Mouse (Mus musculus): ENCODE measurements around the gene Gm44502.
"Not testable (repeated sequence)": the region's sequence is repeated elsewhere in the genome, so short reads cannot be mapped to it uniquely, and the experiment has no call there.

Gm44502 gene

GRCm38 (mm10) chr15:89453865-89454478, 24.5 kb upstream of the Gm44502 start, which contains the start of gene Mapk8ip2:
TSS of gene Mapk8ip2 (plus strand) at chr15:89453913.
- DNase-seq (ENCODE audit: low spot score): no peak

DNA sequence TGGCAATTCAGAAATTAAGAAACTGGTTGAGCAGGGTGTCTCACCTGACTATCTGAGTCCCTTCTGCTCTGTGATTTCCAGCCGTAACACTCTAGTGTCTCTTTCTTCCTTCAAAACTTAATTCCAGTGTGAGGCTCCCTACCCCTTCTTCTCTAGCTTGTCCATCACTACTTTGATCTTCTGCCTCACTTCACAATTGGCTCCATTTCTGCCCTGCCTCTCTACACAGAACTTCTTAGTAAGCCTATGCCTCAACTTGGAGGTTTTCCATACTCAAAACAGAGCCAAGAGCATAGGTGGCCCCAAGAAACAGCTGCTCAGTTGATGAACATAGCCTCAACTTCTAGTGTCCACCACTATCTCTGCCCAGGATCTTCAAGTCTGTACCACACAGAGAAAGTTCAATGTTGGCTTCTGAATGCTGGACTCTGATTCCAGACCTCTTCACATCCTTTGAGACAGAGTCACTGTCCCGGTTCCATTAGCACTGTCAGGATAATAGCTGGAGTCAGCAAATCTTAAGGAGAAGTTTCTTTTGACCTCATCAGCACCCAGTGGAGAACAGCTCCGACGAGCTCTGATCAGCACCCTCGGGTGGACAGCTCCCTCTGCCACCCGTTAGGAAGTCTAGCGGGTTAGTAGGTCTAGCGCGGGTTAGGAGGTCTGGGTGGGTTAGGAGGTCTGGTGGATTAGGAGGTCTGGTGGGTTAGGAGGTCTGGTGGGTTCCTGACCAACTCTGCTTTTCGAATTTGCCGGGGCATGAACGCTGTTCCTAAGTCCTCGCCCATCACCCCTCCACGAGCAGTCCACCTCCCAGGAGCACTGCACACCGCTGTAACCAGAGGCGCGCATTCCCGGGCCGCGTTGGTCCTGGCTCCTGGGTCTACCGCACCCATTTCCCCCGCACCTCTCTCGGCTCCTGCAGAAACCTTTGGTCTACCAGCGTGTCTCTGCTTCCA, 23.7 kb upstream of the Gm44502 start:
- DNase-seq (ENCODE audit: low spot score): peak; percentile 67

GRCm38 (mm10) chr15:89442486-89443070, 13.1 kb upstream of the Gm44502 start:
- no peak for DNase-seq (ENCODE audit: low spot score)

DNA sequence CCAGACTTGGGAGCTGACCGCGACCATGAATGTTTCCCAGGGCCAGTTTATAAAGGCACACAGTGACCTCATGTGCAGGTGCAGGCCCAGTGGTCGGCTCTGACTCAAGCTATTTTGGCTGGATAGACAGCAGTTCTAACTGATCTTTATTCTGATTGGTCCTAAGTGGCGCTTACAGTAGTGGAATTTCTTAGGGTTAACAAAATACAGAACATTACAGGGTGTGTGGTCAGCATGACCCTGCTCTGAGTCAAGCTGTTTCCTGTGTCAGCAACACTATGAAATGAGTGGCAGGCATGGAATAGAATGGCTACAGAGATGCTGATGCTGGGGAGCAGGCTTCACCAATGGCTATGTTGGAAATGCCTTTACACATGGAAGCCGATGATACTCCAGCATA, 6.4 kb upstream of the Gm44502 start:
- no peak for DNase-seq (ENCODE audit: low spot score)

- DNase-seq (ENCODE audit: low spot score): no peak
Observed at GRCm38 (mm10) chr15:89434136-89434535, 4.6 kb upstream of the Gm44502 start.

- no peak for DNase-seq (ENCODE audit: low spot score)
Observed at GRCm38 (mm10) chr15:89432946-89433345, 3.5 kb upstream of the Gm44502 start.

- DNase-seq (ENCODE audit: low spot score): no peak
Observed at GRCm38 (mm10) chr15:89431806-89432205, 2.3 kb upstream of the Gm44502 start.

GRCm38 (mm10) chr15:89431271-89431670, 1.8 kb upstream of the Gm44502 start:
- DNase-seq (ENCODE audit: low spot score): no peak

GRCm38 (mm10) chr15:89430771-89431170, 1.3 kb upstream of the Gm44502 start:
- not testable (repeated sequence) for DNase-seq (ENCODE audit: low spot score)

DNA sequence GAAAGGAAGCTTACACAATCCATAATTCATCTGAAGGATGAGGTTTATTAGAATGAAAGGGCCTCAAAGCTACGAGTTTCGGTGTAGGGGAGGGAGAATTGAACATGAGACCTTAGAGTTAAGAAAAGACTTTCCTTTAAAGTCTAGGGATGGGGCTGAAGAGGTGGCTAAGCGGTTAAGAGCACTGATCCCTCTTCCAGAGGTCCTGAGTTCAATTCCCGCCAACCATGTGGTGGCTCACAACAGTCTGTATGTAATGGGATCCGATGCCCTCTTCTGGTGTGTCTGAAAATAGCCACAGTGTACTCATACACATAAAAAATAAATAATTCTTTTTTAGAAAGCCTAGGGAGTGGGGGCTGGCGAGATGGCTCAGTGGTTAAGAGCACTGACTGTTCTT, 845 bp upstream of the Gm44502 start:
- DNase-seq (ENCODE audit: low spot score): no peak

GRCm38 (mm10) chr15:89428821-89429351, 610 bp downstream of the Gm44502 start:
- no peak for DNase-seq (ENCODE audit: low spot score)

- no peak for DNase-seq (ENCODE audit: low spot score)
Observed at GRCm38 (mm10) chr15:89428136-89428790, 1.2 kb downstream of the Gm44502 start.

GRCm38 (mm10) chr15:89426716-89427115, 2.8 kb downstream of the Gm44502 start:
- no peak for DNase-seq (ENCODE audit: low spot score)

GRCm38 (mm10) chr15:89425711-89426121, 3.8 kb downstream of the Gm44502 start, which contains the start of gene Cpt1b:
TSS of gene Cpt1b (minus strand) at chr15:89425863.
- no peak for DNase-seq (ENCODE audit: low spot score)

DNA sequence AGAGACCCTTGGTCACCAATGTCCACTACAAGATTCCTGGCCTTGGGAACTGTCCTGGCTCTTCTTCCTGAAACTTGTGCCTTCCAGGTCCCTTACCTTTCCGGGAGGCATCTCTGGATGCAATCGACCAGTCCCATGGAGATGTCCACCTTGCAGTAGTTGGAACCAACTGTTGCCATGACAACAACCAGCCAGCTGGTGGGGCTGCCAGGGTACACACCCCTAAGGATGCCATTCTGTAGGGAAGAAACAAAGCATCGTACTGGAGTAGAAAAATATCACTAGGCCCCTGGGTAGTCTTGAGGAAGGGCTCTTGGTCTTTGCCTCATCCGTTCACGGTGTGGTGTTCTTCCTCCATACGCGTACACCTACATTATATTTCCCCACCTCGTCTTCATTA, 4.9 kb downstream of the Gm44502 start:
- no peak for DNase-seq (ENCODE audit: low spot score)

GRCm38 (mm10) chr15:89421938-89422337, 7.6 kb downstream of the Gm44502 start:
- no peak for DNase-seq (ENCODE audit: low spot score)

GRCm38 (mm10) chr15:89415282-89415681, 14.2 kb downstream of the Gm44502 start:
- no peak for DNase-seq (ENCODE audit: low spot score)

DNA sequence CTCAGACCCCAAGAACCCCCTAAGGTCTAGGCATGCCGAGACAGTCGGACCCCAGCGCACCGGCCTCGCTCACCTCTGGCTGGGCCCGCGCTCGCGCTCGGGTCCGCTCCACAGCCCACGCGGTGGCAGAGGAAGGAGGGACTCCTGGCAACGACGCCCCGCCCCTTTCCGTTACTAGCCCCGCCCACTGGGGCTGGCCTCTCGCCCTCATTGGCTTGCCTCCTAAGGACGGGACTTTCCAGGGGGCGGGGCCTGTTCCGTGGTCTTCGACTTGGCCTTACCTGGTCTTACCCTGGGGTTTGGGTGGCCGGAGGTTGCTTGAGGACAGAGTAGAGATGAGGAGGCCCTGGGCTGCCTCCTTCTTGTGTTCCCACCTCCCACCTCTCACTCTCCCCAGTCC, 19.4 kb downstream of the Gm44502 start, which contains the start of gene Syce3:
TSS of gene Syce3 (minus strand) at position 386 of the 400 bp plus-strand sequence.
- DNase-seq (ENCODE audit: low spot score): no peak

DNA sequence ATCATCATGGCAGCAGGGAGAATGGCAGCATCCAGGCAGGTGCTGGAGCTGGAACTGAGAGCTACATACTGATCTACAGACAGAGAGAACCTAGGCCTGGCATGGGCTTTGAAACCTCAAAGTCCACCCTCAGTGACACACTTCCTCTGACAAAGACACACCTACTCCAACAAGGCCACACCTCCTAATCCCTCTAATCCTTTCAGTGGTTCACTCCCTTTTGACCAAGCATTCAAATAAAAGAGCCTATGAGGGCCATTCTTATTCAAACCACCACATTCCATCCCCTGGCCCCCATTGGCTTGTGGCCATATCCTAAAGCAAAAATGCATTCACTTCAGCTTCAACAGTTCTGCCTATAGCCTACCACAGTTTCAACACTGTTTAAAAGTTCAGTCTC, 22.8 kb downstream of the Gm44502 start:
- DNase-seq (ENCODE audit: low spot score): no peak

GRCm38 (mm10) chr15:89404831-89405623, 24.5 kb downstream of the Gm44502 start:
- DNase-seq (ENCODE audit: low spot score): no peak

DNA sequence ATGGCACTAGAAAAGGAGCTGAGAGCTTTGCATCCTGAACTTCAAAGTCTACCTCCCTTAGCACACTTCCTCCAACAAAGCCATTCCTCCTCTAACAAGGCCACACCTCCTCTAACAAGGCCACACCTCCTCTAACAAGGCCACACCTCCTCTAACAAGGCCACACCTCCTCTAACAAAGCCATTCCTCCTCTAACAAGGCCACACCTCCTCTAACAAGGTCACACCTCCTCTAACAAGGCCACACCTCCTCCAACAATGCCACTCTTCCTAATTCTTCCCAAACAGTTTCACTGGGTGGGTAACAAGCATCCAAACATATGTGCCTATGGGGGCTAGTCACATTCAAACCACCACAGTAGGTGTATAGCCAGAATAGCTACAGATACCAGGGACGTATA, 27.0 kb downstream of the Gm44502 start:
- DNase-seq (ENCODE audit: low spot score): no peak
